Mouse (Mus musculus): ENCODE measurements around the gene Ubqln1.

GRCm38 (mm10) chr13:58261674-58262073 is 46.2 kb upstream of the Ubqln1 start:
- TF ChIP-seq CTCF (IDR thresholded peaks at IDR 0.05; ENCODE audit: insufficient read depth, low read length) (no peak), POLR2A (IDR thresholded peaks at IDR 0.05; ENCODE audit: borderline replicate concordance, extremely low read depth, low read depth, low read length) (no peak)

Data from lung, adult 2 months (tissue).